Mouse (Mus musculus) bone marrow, adult 2 months (tissue): ENCODE measurements around the gene Zfp62.

Experiments
- CTCF ChIP-seq: fragments of 200-500 bp; IDR thresholded peaks from 2 replicates; pipeline ENCODE4 v1.5.1; 2011; ENCODE audit warnings: low read length, control low read depth; ENCODE audit not compliant: control insufficient read depth, insufficient read depth
- POLR2A ChIP-seq: fragments of 200-500 bp; IDR thresholded peaks from 2 replicates; pipeline ENCODE4 v1.6.1; 2011; ENCODE audit warnings: low read depth, mild to moderate bottlenecking, control low read depth, low read length, borderline replicate concordance; ENCODE audit not compliant: control insufficient read depth

GRCm38 (mm10) chr11:49200666-49201065 lies 2.4 kb upstream of the Zfp62 start:
- TF ChIP-seq CTCF = no peak
- no peak for TF ChIP-seq POLR2A
